Mouse (Mus musculus) MEL (cell line): ENCODE results near the gene Crbn. TPM values are rescaled to one million over a fixed set of nuclear protein-coding genes. Genes with fewer than 3 reads are reported as not detected.

ENCODE experiments used
- DNase-seq: peaks from one replicate; pipeline ENCODE4 v3.0.0; 2011; ENCODE audit warnings: low read depth, low spot score
- H3K27ac ChIP-seq: 2 replicates; pipeline ENCODE4 v1.5.1; 2012; ENCODE audit warnings: low read depth, mild to moderate bottlenecking, control low read depth, low read length, moderate library complexity; ENCODE audit not compliant: control insufficient read depth
- H3K27me3 ChIP-seq, 2 experiments: fragments of 150-350 bp in 1 of 2; sonication (generic) in 1 of 2; 2 replicates each; pipeline ENCODE4 v1.6.1; 2012; ENCODE audit warnings: low read length in 2 of 2, mild to moderate bottlenecking in 2 of 2, improper control_type of control experiment in 1 of 2, moderate library complexity in 1 of 2; ENCODE audit not compliant: insufficient read depth in 2 of 2, control insufficient read depth in 1 of 2
- H3K36me3 ChIP-seq, 2 experiments: 2 replicates each; pipeline ENCODE4 v1.6.1; 2012 to 2014; ENCODE audit warnings: low read length in 2 of 2, improper control_type of control experiment in 1 of 2, inconsistent platforms in 1 of 2, mild to moderate bottlenecking in 1 of 2; ENCODE audit not compliant: insufficient read depth in 2 of 2, control insufficient read depth in 1 of 2
- H3K4me1 ChIP-seq, 2 experiments: fragments of 150-350 bp in 1 of 2; sonication (generic) in 1 of 2; 2 replicates each; pipeline ENCODE4 v1.6.1; 2012; ENCODE audit warnings: low read length in 2 of 2, improper control_type of control experiment in 1 of 2, mild to moderate bottlenecking in 1 of 2; ENCODE audit not compliant: insufficient read depth in 2 of 2, control insufficient read depth in 1 of 2
- H3K4me3 ChIP-seq, 2 experiments: fragments of 150-350 bp in 1 of 2; sonication (generic) in 1 of 2; 2 replicates each; pipeline ENCODE4 v1.5.1; 2012; ENCODE audit warnings: low read depth in 2 of 2, low read length in 2 of 2, mild to moderate bottlenecking in 2 of 2, moderate library complexity in 2 of 2, control low read depth in 1 of 2, improper control_type of control experiment in 1 of 2; ENCODE audit not compliant: control insufficient read depth in 1 of 2, insufficient read depth in 1 of 2
- H3K79me2 ChIP-seq: 2 replicates; pipeline ENCODE4 v1.6.1; 2012; ENCODE audit warnings: mild to moderate bottlenecking, low read length, moderate library complexity; ENCODE audit not compliant: control insufficient read depth, poor library complexity, insufficient read depth
- H3K9ac ChIP-seq: 2 replicates; pipeline ENCODE4 v1.6.1; 2012; ENCODE audit warnings: low read depth, mild to moderate bottlenecking, control low read depth, low read length, moderate library complexity; ENCODE audit not compliant: control insufficient read depth, poor library complexity, severe bottlenecking
- H3K9me3 ChIP-seq: fragments of 150-350 bp; sonication (generic); replicated peaks from 2 replicates; pipeline ENCODE4 v1.6.1; 2012; ENCODE audit warnings: mild to moderate bottlenecking, low read length, improper control_type of control experiment, moderate library complexity; ENCODE audit not compliant: insufficient read depth
- CTCF ChIP-seq, 3 experiments: IDR thresholded peaks in 2 of 3; conservative IDR thresholded peaks in 1 of 3; 2 replicates each; pipeline ENCODE4 v1.5.1; 2011 to 2012; ENCODE audit warnings: low read length in 3 of 3, low read depth in 2 of 3, mild to moderate bottlenecking in 2 of 3, improper control_type of control experiment in 1 of 3, inconsistent platforms in 1 of 3, mixed read lengths in 1 of 3, moderate library complexity in 1 of 3; ENCODE audit not compliant: control insufficient read depth in 1 of 3, insufficient read depth in 1 of 3, poor library complexity in 1 of 3, severe bottlenecking in 1 of 3
- E2F4 ChIP-seq: IDR thresholded peaks from 2 replicates; pipeline ENCODE4 v1.6.1; 2011; ENCODE audit warnings: low read depth, low read length, improper control_type of control experiment, borderline replicate concordance
- ELF1 ChIP-seq: IDR thresholded peaks from 2 replicates; pipeline ENCODE4 v1.6.1; 2014; ENCODE audit warnings: low read depth, mild to moderate bottlenecking, inconsistent platforms, low read length, improper control_type of control experiment, moderate library complexity
- JUND ChIP-seq: IDR thresholded peaks from 2 replicates; pipeline ENCODE4 v1.6.1; 2011; ENCODE audit warnings: low read depth, mild to moderate bottlenecking, improper control_type of control experiment, low read length
- KAT2A ChIP-seq: conservative IDR thresholded peaks from 2 replicates; pipeline ENCODE4 v1.6.1; 2012; ENCODE audit warnings: low read depth, low read length, improper control_type of control experiment, inconsistent platforms
- MAFK ChIP-seq: IDR thresholded peaks from 2 replicates; pipeline ENCODE4 v1.6.1; 2011; ENCODE audit warnings: low read depth, mild to moderate bottlenecking, low read length, improper control_type of control experiment, borderline replicate concordance
- MAX ChIP-seq: IDR thresholded peaks from 2 replicates; pipeline ENCODE4 v1.6.1; 2011; ENCODE audit warnings: low read length, improper control_type of control experiment
- MEF2A ChIP-seq: IDR thresholded peaks from 2 replicates; pipeline ENCODE4 v1.6.1; 2014; ENCODE audit warnings: low read depth, mild to moderate bottlenecking, inconsistent platforms, low read length, improper control_type of control experiment; ENCODE audit not compliant: poor library complexity, insufficient replicate concordance, severe bottlenecking; ENCODE audit errors: extremely low read depth
- MXI1 ChIP-seq: IDR thresholded peaks from 2 replicates; pipeline ENCODE4 v1.6.1; 2011; ENCODE audit warnings: mild to moderate bottlenecking, low read depth, low read length, improper control_type of control experiment
- MYB ChIP-seq: IDR thresholded peaks from 2 replicates; pipeline ENCODE4 v1.6.1; 2011; ENCODE audit warnings: mild to moderate bottlenecking, low read depth, low read length, improper control_type of control experiment
- MYC ChIP-seq: IDR thresholded peaks from 2 replicates; pipeline ENCODE4 v1.6.1; 2011; ENCODE audit warnings: low read depth, mild to moderate bottlenecking, low read length, improper control_type of control experiment, moderate library complexity
- NELFE ChIP-seq: IDR thresholded peaks from 2 replicates; pipeline ENCODE4 v1.6.1; 2011; ENCODE audit warnings: low read depth, low read length, improper control_type of control experiment
- POLR2A ChIP-seq, 2 experiments: IDR thresholded peaks; 2 replicates each; pipeline ENCODE4 v1.6.1; 2011 to 2012; ENCODE audit warnings: low read length in 2 of 2, mild to moderate bottlenecking in 2 of 2, control low read depth in 1 of 2, improper control_type of control experiment in 1 of 2, low read depth in 1 of 2, moderate library complexity in 1 of 2; ENCODE audit not compliant: control insufficient read depth in 1 of 2, insufficient read depth in 1 of 2, poor library complexity in 1 of 2
- POLR2AphosphoS2 ChIP-seq: IDR thresholded peaks from 2 replicates; pipeline ENCODE4 v1.6.1; 2011; ENCODE audit warnings: low read length, improper control_type of control experiment
- POLR2AphosphoS5 ChIP-seq: IDR thresholded peaks from 2 replicates; pipeline ENCODE4 v1.6.1; 2012; ENCODE audit warnings: low read depth, borderline replicate concordance, mild to moderate bottlenecking, inconsistent platforms, low read length, moderate library complexity, mixed read lengths
- RAD21 ChIP-seq: IDR thresholded peaks from 2 replicates; pipeline ENCODE4 v1.6.1; 2011; ENCODE audit warnings: mild to moderate bottlenecking, low read depth, low read length, improper control_type of control experiment
- SIN3A ChIP-seq: IDR thresholded peaks from 2 replicates; pipeline ENCODE4 v1.6.1; 2012; ENCODE audit warnings: low read length, improper control_type of control experiment, inconsistent platforms
- SMC3 ChIP-seq: IDR thresholded peaks from 2 replicates; pipeline ENCODE4 v1.6.1; 2011; ENCODE audit warnings: low read depth, low read length, improper control_type of control experiment
- TAL1 ChIP-seq: IDR thresholded peaks from 2 replicates; pipeline ENCODE4 v1.6.1; 2012; ENCODE audit warnings: mild to moderate bottlenecking, inconsistent platforms, low read length, moderate library complexity, mixed read lengths
- TBP ChIP-seq: IDR thresholded peaks from 2 replicates; pipeline ENCODE4 v1.8.0; 2011; ENCODE audit warnings: low read depth, low read length, improper control_type of control experiment
- TCF12 ChIP-seq: IDR thresholded peaks from 2 replicates; pipeline ENCODE4 v1.6.1; 2014; ENCODE audit warnings: low read depth, mild to moderate bottlenecking, inconsistent platforms, low read length, improper control_type of control experiment, moderate library complexity
- USF1 ChIP-seq: IDR thresholded peaks from 2 replicates; pipeline ENCODE4 v1.6.1; 2014; ENCODE audit warnings: low read depth, mild to moderate bottlenecking, inconsistent platforms, low read length, improper control_type of control experiment, moderate library complexity
- ZC3H11A ChIP-seq: IDR thresholded peaks from 2 replicates; pipeline ENCODE4 v1.6.1; 2012; ENCODE audit warnings: low read depth, mild to moderate bottlenecking, inconsistent platforms, low read length, improper control_type of control experiment
- ZNF384 ChIP-seq: IDR thresholded peaks from 2 replicates; pipeline ENCODE4 v1.6.1; 2012; ENCODE audit warnings: low read depth, mild to moderate bottlenecking, inconsistent platforms, low read length, improper control_type of control experiment
- polyA plus RNA-seq, 2 experiments: library from polyadenylated mRNA; stranded (reverse) in 1 of 2; unstranded in 1 of 2; fragments of >175 nt in 1 of 2; fragments of >200 nt in 1 of 2; gene quantifications; 2 replicates each; pipeline versions ENCODE4 v1.2.1 to v1.2.4; 2012; ENCODE audit warnings: low replicate concordance in 2 of 2, low read depth in 1 of 2; ENCODE audit not compliant: insufficient read length in 2 of 2, insufficient read depth in 1 of 2, missing spikeins in 1 of 2
- total RNA-seq: library from RNA; depleted of rRNA; stranded (reverse); fragments of 300-350 nt; gene quantifications from 2 replicates; pipeline ENCODE4 v1.2.3, GENCODE M21; 2012

Gene Crbn
- total and polyA plus RNA-seq, 3 experiments, result 17.0 to 21.0 TPM; not detected in 1

DNA sequence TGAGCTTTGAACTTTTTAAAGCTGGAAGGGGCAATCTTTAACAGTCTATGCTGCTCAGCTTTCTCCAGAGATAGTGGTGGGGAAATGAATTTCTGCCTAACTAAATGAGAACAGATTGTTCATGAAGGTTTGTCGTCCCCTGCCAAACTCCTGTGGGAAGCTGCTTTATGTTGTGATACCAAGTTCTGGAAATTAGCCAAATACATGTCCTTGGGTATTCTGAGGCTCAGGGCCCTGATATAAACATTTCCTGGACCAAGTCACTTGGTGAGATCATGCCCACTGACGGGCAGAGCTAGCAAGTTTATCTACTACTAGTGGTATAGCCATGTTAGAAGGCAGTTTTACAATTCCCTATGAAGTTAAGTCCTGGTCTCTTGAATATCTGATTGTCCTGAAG is 35.4 kb upstream of the Crbn start:
- no peaks in the 10 kb centered on the region for H3K9me3 ChIP-seq
- no peak for TF ChIP-seq MYB
- TF ChIP-seq MXI1, result no peak
- no peak for TF ChIP-seq POLR2AphosphoS2
- no peak for TF ChIP-seq POLR2AphosphoS5
- no peak for TF ChIP-seq NELFE
- no peak for TF ChIP-seq ZNF384
- no peak for TF ChIP-seq MAFK
- TF ChIP-seq JUND, result no peak
- no peak for TF ChIP-seq MAX
- no peak for TF ChIP-seq SIN3A
- no peak for TF ChIP-seq E2F4
- TF ChIP-seq ELF1, result no peak
- TF ChIP-seq ZC3H11A, result no peak
- TF ChIP-seq KAT2A, result no peak
- no peak for TF ChIP-seq TCF12
- TF ChIP-seq TAL1, result no peak
- no peak for TF ChIP-seq MYC
- no peak for TF ChIP-seq TBP
- TF ChIP-seq USF1, result no peak
- no peak for TF ChIP-seq POLR2A (IDR thresholded peaks at IDR 0.05; ENCODE audit: control insufficient read depth in 1 of 2, insufficient read depth in 1 of 2, low read depth in 1 of 2, low read length in 2 of 2, poor library complexity in 1 of 2)
- DNase-seq, result no peak
- no peaks in the 10 kb centered on the region for H3K27me3 ChIP-seq
- H3K27ac ChIP-seq, result no peak overlapping the region
- H3K79me2 ChIP-seq, result no peaks in the 10 kb centered on the region
- no peak overlapping the region for H3K4me3 ChIP-seq
- H3K4me1 ChIP-seq, result no peaks in the 10 kb centered on the region
- H3K9ac ChIP-seq, result no peak overlapping the region
- H3K36me3 ChIP-seq, result no peaks in the 10 kb centered on the region

- Histone ChIP-seq H3K4me3 (no peak overlapping the region), H3K27ac (no peak overlapping the region), H3K27me3 (no peaks in the 10 kb centered on the region), H3K36me3 (no peaks in the 10 kb centered on the region), H3K9me3 (no peaks in the 10 kb centered on the region), H3K9ac (no peak overlapping the region), H3K4me1 (no peaks in the 10 kb centered on the region), H3K79me2 (no peaks in the 10 kb centered on the region)
- peak; percentile 29 for DNase-seq
- TF ChIP-seq RAD21 (peak; percentile 57), MYC (no peak), CTCF (IDR thresholded peaks at IDR 0.05 in 2 of 3, conservative IDR thresholded peaks at IDR 0.05 in 1 of 3; ENCODE audit: control insufficient read depth in 1 of 3, insufficient read depth in 1 of 3, low read depth in 2 of 3, low read length in 3 of 3, poor library complexity in 1 of 3, severe bottlenecking in 1 of 3) (peak in 2 of 3 experiments; percentile 4 to 54; a peak in 2 of 6 replicates), MEF2A (no peak), KAT2A (no peak), SMC3 (peak; percentile 61), MAFK (no peak)
Measured at GRCm38 (mm10) chr6:106822329-106822728, 22.5 kb upstream of the Crbn start.
